Mouse (Mus musculus): ENCODE results near the gene Xpo1.
"Not testable (repeated sequence)": the region's sequence is repeated elsewhere in the genome, so short reads cannot be mapped to it uniquely, and the experiment has no call there.

Xpo1 gene

DNA sequence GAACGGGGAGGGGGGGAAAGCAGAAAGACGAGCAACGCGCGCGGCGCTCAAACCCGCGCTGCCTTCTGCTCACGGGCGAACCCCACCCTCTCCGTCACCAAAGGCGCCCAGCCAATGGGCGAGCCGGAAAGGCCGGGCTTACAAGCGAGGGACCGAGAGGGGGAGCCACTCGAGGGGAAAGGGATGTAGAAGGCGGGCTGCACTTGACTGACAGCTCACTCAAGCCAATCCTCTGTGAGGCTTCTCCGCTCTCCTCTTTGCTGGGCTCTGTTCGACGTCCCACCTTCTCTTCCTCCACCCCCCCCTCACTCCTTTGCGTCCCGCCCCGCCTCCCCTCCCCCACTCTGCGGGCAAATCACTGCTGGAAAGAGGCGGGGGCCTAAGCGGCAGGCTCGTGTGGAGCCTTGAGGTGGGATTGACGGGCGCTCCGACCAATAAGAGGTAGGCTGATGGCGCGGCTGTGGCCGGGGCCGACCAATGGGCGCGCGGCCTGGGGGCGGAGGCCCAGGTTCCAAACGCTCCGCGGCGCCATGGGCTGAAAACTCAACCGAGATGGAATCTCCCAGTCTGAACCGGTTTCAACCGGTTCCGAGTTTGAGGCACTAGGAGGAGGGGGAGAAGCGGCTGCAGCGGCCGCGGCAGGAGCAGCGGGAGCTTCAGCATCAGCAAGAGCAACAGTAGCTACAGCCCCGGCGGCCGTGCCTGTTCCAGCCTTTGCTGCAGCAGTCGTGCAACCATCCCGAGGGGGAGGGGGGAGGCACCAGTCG lies at the start of gene Xpo1:
Gene Xpo1 (plus strand): TSS at position 615 of the 767 bp plus-strand sequence.
- DNase-seq (ENCODE audit: low read depth, low spot score), result peak; percentile 100

DNA sequence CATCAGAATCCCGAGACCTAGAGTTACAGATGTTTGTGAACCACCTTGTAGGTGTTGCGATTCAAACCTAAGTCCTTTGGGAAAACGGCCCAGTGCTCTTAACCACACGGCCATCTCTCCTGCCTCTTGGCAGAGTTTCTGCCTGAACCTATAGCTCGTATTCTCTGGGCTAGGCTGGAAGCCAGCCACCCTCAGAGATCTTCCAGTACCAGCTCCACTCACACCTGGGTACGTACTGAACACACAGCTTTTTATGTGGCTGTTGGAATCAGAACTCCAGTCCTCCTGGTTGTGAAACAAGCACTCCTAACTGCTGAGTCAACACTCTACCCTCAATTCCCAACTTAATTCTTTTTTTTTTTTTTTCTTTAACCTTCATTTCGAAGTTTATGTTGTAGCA lies 46.1 kb upstream of the Xpo1 start:
- no peak for DNase-seq (ENCODE audit: low read depth, low spot score)

DNA sequence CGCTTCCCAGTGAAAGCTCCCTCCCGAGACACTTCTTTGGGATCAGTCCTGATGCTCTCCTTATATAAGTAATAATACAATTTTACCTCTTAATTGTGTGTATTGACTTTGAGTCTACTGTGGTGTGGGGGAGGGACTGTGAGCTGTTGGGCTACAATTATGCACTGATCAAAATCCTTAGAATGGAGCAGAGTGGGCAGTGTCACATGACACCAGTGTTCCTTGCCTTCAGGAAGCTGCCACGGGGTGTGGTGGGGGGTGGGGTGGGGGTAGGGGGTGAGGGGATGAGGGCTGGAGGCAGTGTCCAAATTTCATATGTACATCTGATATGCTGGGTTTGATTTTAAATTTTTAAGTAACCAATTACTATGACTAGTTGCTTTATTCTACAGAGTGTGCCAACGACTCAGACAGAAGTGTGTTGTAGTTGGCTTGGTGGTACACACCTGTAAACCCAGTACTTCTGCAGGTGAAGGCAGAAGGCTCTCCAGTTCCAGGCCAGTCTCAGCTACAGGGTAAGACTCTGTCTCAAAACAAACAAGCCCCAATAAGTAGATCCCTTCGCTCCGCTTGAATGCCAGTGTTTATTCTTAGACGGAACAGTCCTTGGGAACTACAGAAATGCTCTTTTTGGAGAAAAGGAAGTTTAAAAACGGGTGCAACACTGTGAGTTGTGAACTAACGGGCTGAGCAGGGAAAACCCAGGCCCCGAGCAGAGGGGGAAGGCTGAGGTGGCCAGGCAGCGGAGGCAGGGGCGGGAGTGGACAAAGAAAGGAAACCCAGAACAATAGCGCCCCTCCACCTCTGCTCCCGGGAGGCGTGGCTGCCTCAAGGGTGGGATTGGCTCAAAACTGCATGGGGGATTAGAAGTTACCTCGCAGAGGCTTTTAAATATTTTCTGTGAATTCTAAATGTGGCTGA lies 45.0 kb upstream of the Xpo1 start:
- DNase-seq (ENCODE audit: low read depth, low spot score), result peak; percentile 40

DNA sequence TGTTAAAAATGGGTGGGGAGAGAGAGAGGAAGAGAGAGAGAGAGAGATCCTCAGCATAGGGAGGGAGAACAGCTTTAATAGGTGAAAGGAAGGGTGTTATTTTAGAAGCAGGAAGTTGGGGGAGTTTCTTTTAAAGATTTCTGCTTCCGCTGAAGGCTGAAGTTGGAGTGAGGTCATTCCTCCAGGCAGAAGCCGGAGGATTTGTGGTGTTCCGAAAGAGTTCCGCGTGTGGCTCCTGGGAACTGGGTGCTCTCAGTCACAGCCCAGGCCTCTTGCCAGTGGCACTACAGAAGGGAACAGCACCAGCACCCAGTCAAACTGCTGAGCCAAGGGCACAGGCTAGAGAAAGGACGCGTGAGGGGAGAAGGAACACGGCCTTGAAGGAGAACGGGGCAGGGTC lies 38.4 kb upstream of the Xpo1 start:
- no peak for DNase-seq (ENCODE audit: low read depth, low spot score)

DNA sequence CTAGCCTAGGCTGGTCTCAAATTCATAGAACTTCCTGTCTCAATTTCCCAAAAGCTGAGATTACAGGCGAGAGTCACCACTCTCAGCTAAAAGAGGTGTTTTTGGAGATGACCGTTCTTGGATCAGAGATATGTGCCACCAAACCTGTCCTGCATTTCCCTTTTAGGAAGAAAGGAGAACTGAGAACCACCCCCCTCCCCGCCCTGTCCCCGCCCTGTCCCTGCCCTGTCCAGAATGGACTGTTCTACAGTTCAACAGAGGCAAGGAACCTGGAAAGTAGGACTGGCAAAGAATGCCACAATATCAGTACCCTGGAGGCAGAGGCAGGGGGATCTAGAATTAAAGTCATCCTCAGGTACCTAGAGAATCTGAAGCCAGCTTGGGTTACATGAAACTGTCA lies 19.8 kb upstream of the Xpo1 start:
- DNase-seq (ENCODE audit: low read depth, low spot score), result no peak

DNA sequence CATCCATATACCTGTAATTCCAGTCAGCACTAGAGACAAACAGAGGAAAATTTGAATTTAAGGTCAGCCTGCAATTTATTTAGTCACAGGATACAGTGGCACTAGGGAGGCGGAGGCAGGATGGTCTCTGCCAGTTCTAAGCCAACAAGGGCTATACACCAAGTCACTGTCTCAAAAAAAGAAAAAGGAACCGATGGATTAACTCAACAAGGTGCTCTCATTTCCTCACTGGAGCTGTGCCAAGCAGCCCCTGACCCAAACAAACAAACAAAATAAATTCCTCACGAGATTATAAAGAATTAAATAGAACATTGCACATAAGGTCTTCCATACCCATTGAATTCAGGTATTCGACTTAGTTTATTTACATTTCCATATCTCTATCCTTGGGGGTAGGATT lies 1.9 kb upstream of the Xpo1 start:
- DNase-seq (ENCODE audit: low read depth, low spot score), result no peak

DNA sequence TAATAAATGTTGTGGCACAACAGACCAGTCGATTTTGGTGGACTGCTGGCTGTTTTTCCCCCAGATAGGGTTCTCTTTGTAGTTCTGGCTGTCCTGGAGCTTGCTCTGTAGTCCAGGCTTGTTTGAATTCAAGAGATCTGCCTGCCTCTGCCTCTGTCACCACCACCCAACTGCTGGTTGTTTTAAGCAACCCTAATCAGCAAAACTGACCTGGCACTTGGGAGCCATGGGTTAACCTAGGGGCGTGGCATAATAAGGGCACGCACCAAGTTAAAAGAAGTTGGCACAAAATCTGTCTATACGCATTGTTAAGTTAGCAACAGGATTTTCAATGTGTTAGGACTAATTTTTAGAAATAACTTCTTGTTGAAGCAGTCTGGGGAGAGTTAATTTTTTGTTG lies 1.3 kb upstream of the Xpo1 start:
- no peak for DNase-seq (ENCODE audit: low read depth, low spot score)

DNA sequence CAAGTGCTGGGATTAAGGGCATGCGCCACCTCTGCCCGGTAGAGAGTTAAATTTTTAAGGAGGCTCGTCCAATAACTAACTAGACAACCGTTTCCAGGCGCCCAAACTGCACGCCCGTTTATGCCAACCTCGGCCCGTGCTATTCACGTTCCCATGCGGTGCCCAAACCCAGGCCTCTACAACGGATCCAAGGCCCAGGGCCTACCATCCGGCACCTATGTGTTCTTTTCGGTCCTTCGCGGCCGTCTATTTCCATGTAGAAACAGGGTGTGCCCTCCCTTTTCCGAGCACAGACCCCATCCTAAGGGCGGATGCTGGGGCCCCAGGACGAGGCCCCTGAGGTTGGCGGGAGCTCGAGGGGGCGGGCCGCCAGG lies 801 bp upstream of the Xpo1 start:
- DNase-seq (ENCODE audit: low read depth, low spot score), result no peak

DNA sequence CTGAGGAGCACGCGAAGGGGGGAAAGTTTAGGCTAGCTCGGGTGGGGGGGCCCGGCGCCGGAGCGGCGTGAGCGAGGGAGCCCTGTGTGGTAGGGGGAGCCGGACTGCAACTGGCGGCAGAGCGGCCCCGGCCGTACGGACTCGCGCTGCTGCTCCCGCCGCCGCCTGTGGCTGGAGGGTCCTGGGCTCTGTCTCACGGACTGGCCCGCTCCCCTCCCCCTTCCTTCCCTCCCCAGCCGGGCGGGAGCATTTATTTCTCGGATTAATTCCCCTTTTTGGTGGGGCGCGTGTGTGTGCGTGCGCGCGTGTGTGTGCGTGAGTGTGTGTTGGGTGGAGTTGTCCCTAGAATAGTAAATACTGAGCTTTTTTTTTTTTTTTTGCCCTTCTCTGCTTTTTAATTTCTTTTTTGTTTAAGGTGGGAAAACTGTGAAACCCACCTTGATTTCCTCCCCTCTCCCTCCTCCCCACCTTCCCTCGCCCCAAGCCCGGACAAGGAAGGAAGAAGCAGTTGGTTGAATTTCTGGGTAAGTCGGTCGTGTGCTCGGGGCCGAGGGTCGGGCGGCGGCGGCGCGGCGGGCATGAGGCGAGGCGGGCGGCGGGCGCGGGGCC lies 457 bp downstream of the Xpo1 start:
- DNase-seq (ENCODE audit: low read depth, low spot score), result peak; percentile 29

DNA sequence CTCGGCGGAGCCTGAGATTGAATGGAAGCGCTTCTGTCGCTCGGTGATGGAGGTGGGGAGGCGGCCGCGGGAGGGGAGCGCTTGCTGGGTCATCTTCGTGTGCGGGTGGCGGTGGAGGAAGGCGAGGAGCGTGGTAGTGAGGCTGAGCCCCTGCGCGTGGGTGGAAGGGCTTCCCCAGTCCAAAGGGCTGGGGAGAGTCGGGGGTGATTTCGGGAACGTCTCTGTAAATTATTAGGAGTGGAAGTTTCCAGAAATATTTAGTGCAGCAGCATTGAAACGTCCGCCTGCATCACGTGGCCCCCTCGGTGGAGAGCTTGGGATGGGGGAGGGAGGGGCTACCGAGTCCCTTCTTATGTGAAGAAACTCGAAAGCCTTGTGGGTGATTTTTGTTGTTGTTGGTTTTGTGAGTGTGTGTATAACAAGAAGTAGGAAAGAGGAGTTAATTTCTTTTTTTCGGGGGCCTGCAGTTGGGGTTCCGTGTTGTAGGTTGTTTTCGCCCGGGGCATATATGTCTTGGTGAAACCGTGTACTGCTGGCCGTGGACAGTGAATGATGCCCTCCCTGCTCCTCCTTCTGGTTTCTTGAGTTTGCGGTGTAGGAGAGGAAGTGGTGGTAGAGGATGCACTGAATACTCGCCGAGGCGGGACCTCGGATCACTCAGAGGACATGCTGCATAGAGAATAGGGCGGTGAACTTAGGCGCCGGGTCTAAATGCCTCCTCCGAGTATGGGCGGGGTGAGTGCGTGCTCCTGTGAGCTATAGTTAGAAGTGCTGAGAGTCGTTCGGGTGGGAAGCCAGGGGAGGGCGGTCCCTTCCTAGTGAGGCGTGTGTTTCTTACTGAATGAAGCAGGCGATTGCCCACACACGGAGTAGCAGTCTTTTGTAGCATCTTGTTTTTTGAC lies 1.2 kb downstream of the Xpo1 start:
- DNase-seq (ENCODE audit: low read depth, low spot score), result peak; percentile 69

DNA sequence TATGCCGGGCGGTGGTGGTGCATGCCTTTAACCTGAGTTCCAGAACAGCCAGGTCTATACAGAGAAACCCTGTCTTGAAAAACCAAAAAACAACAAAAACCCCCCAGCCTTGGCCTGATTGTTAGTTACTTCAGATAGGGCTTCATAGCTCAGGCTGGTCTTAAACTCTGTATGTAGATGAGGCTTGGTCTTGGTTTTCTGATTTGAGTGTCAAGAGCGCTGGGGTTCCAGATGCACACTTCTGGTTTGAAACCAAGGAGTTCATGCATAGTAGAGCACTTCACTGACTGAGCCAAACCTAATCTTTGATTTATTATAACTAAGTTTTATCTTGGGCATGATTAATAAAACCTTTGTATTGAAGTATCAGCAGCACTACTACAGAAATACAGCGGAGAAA lies 3.2 kb downstream of the Xpo1 start:
- DNase-seq (ENCODE audit: low read depth, low spot score), result no peak

DNA sequence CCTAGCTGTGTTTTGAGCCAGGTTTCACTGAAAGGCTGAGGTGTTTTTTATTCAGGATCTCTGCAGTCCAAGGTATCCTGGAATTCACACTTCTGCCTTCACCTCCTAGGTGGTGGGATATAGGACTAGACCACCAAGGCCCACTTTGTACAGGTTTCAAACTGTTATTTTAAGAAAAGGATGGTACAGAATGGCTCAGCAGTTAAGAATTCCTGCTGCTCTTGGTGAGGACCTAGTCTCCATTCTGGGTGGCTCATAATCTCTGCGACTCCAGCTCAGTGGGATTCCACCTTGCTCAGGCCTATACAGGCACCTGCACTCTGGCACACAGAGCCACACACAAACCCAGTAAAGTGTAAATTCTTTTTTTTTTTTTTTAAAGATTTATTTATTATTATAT lies 3.6 kb downstream of the Xpo1 start:
- no peak for DNase-seq (ENCODE audit: low read depth, low spot score)

DNA sequence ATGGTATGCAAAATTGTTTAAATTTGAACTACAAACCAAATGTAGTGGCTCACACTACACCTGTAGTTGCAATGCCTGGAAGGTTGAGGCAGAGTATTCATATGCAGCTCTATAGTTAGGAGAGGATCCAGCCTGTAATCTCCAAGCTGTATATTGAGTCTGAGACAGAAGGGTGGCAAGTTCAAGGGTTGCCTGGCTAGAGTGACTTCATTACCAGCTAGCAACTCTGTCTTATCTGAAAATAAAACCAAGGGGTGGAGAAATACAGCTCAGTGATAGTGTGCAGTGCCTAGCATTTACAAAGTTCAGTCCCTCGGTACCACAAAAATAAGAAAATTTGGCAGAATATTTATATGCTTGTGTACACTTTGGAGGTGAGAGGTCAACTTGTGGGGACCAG lies 4.3 kb downstream of the Xpo1 start:
- no peak for DNase-seq (ENCODE audit: low read depth, low spot score)

DNA sequence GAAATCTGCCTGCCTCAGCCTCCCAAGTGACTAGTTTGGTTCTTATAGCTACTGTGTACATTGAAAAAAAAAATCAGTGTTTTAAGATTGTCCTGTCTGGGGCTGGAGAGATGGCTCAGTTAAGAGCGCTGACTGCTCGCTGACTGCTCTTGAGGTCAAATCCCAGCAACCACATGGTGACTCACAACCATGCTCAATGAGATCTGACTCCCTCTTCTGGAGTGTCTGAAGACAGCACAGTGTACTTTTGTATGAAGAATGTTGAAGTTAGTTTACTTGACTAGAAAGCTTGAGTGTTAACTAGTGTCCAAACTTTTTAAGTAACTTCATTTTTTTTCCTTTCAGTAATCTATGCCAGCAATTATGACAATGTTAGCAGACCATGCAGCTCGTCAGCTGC lies 5.6 kb downstream of the Xpo1 start:
- no peak for DNase-seq (ENCODE audit: low read depth, low spot score)

DNA sequence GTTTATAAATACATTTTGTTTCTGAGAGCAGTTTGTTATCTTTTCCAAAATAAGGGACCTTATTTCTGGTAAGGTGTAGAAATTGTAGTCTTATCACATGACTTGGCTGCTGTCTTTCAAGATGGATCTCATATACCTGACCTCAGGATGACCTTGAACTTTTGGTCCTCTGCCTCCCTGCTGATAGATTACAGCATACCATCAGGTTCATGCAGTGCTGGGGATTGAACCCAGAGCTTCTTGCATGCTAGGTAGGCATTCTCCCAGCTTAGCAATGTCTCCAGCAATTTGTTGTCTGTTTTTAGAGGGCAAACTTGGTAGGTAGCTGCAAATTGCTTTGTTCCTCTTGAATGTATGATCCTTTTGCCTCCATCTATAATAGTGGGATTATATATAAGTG lies 9.1 kb downstream of the Xpo1 start:
- DNase-seq (ENCODE audit: low read depth, low spot score), result no peak

DNA sequence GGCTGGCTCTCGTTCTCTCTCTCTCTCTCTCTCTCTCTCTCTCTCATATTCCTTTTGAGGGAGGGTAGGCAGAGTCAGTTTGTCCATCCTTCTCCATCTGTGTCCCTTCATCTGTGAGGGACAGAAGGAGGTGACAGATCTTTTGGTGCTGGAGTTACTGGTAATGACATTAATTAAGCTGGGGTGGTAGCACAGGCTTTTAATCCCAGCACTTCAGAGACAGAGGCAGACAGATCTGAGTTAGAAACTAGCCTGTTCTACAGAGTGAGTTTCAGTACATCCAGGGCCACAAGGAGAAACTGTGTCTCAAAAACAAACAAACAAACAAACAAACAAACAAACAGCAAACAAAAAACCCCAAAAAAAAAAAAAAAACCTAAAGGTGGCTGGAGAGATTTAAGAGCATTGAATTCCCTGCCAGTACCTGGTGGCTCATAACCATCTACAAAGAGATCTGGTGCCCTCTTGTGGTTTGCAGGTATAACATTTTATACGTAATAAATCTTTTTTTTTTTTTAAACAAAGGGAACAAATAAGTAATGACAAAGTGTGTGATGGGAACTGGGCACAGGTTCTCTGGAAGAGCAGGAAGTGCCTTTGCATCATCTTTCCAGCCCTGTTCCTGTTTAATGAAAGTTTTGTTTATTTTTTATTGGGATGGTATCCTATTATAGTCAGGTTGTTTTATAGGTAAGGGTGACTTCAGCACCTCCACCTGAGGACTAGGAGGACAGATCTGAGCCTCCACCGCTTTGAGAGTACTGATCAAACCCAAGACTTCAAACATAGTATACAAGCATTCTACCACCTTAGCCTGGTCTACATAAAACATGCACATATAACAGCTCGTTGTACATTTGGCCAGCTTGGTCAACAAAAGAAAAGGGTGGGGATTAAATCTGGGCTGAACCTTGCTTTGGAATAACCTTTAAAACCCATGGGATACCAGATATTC lies 16.2 kb downstream of the Xpo1 start:
- peak; percentile 26 for DNase-seq (ENCODE audit: low read depth, low spot score)

DNA sequence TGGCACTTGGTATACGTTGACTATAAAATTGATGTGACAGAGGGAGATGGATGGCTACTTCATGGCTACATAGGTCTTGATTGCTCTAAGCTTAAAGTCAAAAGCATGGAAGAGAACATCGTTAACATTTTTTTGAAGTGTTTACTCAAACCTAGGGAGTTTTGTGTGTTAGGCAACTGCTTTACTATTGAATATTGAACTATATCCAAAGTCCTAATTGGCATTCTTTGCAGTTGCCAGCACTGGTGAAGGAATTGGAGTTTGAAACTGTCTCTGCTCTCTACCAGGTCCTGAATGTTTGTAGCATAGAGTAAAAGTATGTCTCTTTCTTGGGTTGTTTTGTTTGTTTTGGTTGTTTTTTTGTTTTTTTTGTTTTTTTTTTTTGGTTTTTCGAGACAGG lies 19.9 kb downstream of the Xpo1 start:
- DNase-seq (ENCODE audit: low read depth, low spot score), result no peak

DNA sequence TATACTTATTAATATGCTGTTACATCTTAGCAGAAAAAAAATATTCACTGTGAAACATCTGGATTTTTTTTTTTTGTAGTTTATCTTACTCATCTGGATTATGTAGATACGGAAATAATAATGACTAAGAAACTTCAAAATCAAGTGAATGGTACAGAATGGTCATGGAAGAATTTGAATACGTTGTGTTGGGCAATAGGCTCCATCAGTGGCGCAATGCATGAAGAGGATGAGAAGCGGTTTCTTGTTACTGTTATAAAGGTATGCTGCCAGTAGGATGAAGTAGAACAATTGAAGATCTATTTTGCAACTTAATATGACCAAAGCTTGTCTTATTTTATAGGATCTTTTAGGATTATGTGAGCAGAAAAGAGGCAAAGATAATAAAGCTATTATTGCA lies 28.6 kb downstream of the Xpo1 start:
- DNase-seq (ENCODE audit: low read depth, low spot score), result no peak

DNA sequence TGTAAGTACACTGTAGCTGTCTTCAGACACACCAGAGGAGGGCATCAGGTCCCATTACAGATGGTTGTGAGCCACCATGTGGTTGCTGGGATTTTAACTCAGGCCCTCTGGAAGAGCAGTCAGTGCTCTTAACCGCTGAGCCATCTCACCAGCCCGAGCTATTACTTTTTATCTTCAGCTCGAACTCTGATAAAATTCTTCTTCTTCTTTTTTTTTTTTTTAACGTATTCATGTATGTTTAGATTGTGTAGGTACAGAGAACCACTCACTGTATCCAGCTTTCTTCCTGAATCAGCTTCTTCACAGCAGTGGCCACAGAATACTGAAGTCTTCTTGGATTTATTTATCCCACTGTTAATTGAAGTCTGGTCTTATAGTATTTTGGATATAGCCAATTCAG lies 33.0 kb downstream of the Xpo1 start:
- not testable (repeated sequence) for DNase-seq (ENCODE audit: low read depth, low spot score)

DNA sequence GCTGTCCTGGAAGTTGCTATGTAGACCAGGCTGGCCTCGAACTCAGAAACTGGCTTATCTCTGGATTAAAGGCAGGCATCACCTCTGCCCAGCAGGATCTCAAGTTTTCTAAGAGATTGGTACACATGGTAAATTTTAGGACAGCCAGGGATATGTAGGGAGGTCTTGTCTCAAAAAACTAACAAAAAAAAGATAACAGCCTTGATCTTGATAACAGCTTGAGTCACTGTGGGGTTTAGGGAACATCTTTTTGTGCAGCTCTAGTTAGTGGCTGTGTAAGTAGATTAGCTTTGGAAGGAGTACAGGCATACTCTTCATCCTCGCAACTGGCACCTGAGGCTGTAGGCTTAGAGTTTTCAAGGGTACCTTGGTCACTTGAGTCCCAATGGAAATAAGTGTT lies 41.5 kb downstream of the Xpo1 start:
- no peak for DNase-seq (ENCODE audit: low read depth, low spot score)

Measured in forelimb bud, embryonic 11.5 days (tissue).